14 mouse cellular contexts compared by ENCODE assay signal in the genomic region with DNA sequence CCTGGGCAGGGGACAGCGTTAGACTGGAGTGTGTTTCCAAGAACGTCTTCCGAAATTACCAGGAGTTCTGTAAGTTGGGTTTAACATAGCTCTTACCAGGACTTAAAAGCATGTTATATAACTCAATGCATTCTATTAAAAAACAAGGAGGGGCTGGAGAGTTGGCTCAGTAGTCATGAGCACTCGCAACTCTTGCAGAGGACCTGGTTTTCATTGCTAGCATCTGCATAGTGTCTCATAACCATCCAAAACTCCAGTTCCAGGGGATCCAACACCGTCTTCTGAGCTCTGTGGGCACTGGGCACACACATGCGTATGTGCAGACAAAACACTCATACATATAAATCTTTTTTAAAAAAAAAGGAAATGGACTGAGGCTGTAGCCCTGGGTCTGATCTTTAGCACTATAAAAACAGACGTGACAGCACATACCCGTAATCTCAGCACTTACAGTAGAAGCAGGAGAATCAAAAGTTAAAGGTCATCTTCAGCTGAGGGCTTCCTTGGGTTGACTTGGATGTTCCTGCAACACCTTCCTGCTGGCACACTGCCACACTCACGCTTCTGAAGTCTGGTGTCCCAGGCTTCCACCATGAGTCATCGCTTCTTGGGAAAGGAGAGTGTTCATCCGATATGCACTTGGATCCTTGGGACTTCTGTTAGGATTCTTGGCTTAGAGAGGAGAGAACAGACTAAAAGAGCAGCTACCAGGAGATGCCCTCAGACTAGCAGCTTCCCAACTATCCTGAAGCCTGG. TPM values are rescaled to one million over a fixed set of nuclear protein-coding genes. Genes with fewer than 3 reads are reported as not detected.
A peak's percentile ranks its signal among the peaks of the same experiment; 100 is the strongest.
DNase-seq lines count a peak whose midpoint lies in the region; ATAC-seq and TF ChIP-seq lines count a peak whose summit lies in the region.
"Had no signal": no experiment of that assay in that cellular context is flagged by ENCODE, and none has a peak within 500 bp of the region (broad histone marks: within the 10 kb centered on the region; RNA-seq: fewer than 3 reads in every experiment).

No protein-coding gene starts in this region.

- no peaks in the 10 kb centered on the region for H3K4me1 ChIP-seq in embryonic facial prominence, embryonic 14.5 days (ENCODE audit: control insufficient read depth, insufficient read depth, low read length)
- peaks cover 8% of the 10 kb centered on the region for H3K4me1 ChIP-seq in embryonic facial prominence, embryonic 10.5 days
- H3K4me1 ChIP-seq in lung, embryonic 14.5 days (ENCODE audit: insufficient read depth) = no peaks in the 10 kb centered on the region
- H3K4me1 ChIP-seq in intestine, postnatal 0 days (replicated peaks; ENCODE audit: control insufficient read depth, insufficient read depth, low read length) = peaks cover under 1% of the 10 kb centered on the region; the same call in 1 of the 2 replicates
- H3K4me1 ChIP-seq: neural tube, embryonic 15.5 days had no signal

- no peaks in the 10 kb centered on the region for H3K27me3 ChIP-seq in embryonic facial prominence, embryonic 14.5 days (replicated peaks; ENCODE audit: control insufficient read depth, insufficient read depth, low read length)
- no peaks in the 10 kb centered on the region for H3K27me3 ChIP-seq in embryonic facial prominence, embryonic 10.5 days (replicated peaks; ENCODE audit: low read depth, poor library complexity, severe bottlenecking)
- H3K27me3 ChIP-seq in lung, embryonic 14.5 days (ENCODE audit: insufficient read depth, low read length) = no peaks in the 10 kb centered on the region
- no peaks in the 10 kb centered on the region for H3K27me3 ChIP-seq in intestine, postnatal 0 days (replicated peaks; ENCODE audit: control insufficient read depth, insufficient read depth, low read length)
- H3K27me3 ChIP-seq: neural tube, embryonic 15.5 days had no signal

- ATAC-seq in embryonic facial prominence, embryonic 14.5 days (ENCODE audit: low read depth) = no peak
- no peak for ATAC-seq in lung, embryonic 14.5 days (ENCODE audit: insufficient read depth)
- ATAC-seq in intestine, postnatal 0 days = peak; percentile 88
- ATAC-seq: hindbrain, postnatal 0 days had no signal

- no peak overlapping the region for H3K9ac ChIP-seq in embryonic facial prominence, embryonic 14.5 days (ENCODE audit: low read depth, low read length)
- no peak overlapping the region for H3K9ac ChIP-seq in lung, embryonic 14.5 days
- H3K9ac ChIP-seq in intestine, postnatal 0 days (ENCODE audit: low read depth, low read length) = no peak overlapping the region
- H3K9ac ChIP-seq: liver, embryonic 14.5 days; neural tube, embryonic 15.5 days had no signal

- H3K4me2 ChIP-seq in embryonic facial prominence, embryonic 14.5 days (ENCODE audit: low read depth, low read length) = no peak overlapping the region
- H3K4me2 ChIP-seq in lung, embryonic 14.5 days = no peak overlapping the region
- H3K4me2 ChIP-seq in intestine, postnatal 0 days (replicated peaks; ENCODE audit: low read depth) = no peak overlapping the region
- H3K4me2 ChIP-seq: neural tube, embryonic 15.5 days had no signal

- WGBS in embryonic facial prominence, embryonic 14.5 days = 85% methylated on average over 11 of the region's 11 CpGs
- 89% methylated on average over 11 of the region's 11 CpGs for WGBS in embryonic facial prominence, embryonic 10.5 days
- WGBS in lung, embryonic 14.5 days = 73% methylated on average over 11 of the region's 11 CpGs
- 59% methylated on average over 11 of the region's 11 CpGs for WGBS in intestine, postnatal 0 days

- no peaks in the 10 kb centered on the region for H3K36me3 ChIP-seq in embryonic facial prominence, embryonic 14.5 days (ENCODE audit: control insufficient read depth, insufficient read depth, low read length)
- no peaks in the 10 kb centered on the region for H3K36me3 ChIP-seq in embryonic facial prominence, embryonic 10.5 days (replicated peaks)
- no peaks in the 10 kb centered on the region for H3K36me3 ChIP-seq in lung, embryonic 14.5 days (ENCODE audit: insufficient read depth)
- no peaks in the 10 kb centered on the region for H3K36me3 ChIP-seq in intestine, postnatal 0 days (ENCODE audit: control insufficient read depth, insufficient read depth)
- H3K36me3 ChIP-seq: neural tube, embryonic 15.5 days had no signal

- no peak overlapping the region for H3K4me3 ChIP-seq in embryonic facial prominence, embryonic 14.5 days (ENCODE audit: low read depth, low read length)
- no peak overlapping the region for H3K4me3 ChIP-seq in embryonic facial prominence, embryonic 10.5 days
- H3K4me3 ChIP-seq in lung, embryonic 14.5 days (ENCODE audit: low read depth, low read length) = no peak overlapping the region
- H3K4me3 ChIP-seq in intestine, postnatal 0 days (ENCODE audit: low read depth, low read length) = no peak overlapping the region
- H3K4me3 ChIP-seq: erythroblast, embryonic 14.5 days; neural tube, embryonic 15.5 days had no signal

- peak; percentile 17 for DNase-seq in embryonic facial prominence, embryonic 14.5 days (ENCODE audit: low spot score)
- DNase-seq in embryonic facial prominence, embryonic 10.5 days (ENCODE audit: low spot score) = no peak
- DNase-seq in lung, embryonic 14.5 days = peak; percentile 28
- no peak for DNase-seq in lung, postnatal 4 days
- peak; percentile 72 for DNase-seq in right cerebral cortex, postnatal 14 days
- no peak for DNase-seq in retina, postnatal 1 day
- no peak for DNase-seq in gastrocnemius, postnatal 4 days (ENCODE audit: low spot score in 2 of 2)
- DNase-seq: layer of hippocampus, postnatal 36 days had no signal

- no peak for TF ChIP-seq CTCF in lung, embryonic 14.5 days (IDR thresholded peaks at IDR 0.05; ENCODE audit: low read depth)
- no peak for TF ChIP-seq CTCF in intestine, postnatal 0 days (IDR thresholded peaks at IDR 0.05; ENCODE audit: low read depth)

- no peak overlapping the region for H3K27ac ChIP-seq in embryonic facial prominence, embryonic 14.5 days (replicated peaks; ENCODE audit: low read depth, low read length)
- H3K27ac ChIP-seq in embryonic facial prominence, embryonic 10.5 days (replicated peaks) = no peak overlapping the region
- no peak overlapping the region for H3K27ac ChIP-seq in lung, embryonic 14.5 days (ENCODE audit: low read depth)
- H3K27ac ChIP-seq in intestine, postnatal 0 days (ENCODE audit: low read depth, low read length) = peak overlapping the region; percentile 62
- H3K27ac ChIP-seq: hindbrain, postnatal 0 days; liver, embryonic 14.5 days; neural tube, embryonic 15.5 days had no signal

- H3K9me3 ChIP-seq in embryonic facial prominence, embryonic 14.5 days (ENCODE audit: control insufficient read depth, low read length) = no peaks in the 10 kb centered on the region
- no peaks in the 10 kb centered on the region for H3K9me3 ChIP-seq in embryonic facial prominence, embryonic 10.5 days
- H3K9me3 ChIP-seq in lung, embryonic 14.5 days (ENCODE audit: low read depth, low read length) = no peaks in the 10 kb centered on the region
- no peaks in the 10 kb centered on the region for H3K9me3 ChIP-seq in intestine, postnatal 0 days (ENCODE audit: control insufficient read depth)
- H3K9me3 ChIP-seq: neural tube, embryonic 15.5 days had no signal

RNA-seq across cellular contexts. Expression of a gene that starts 20.7 kb away (rescaled TPM):
- polyA plus RNA-seq in embryonic facial prominence, embryonic 14.5 days (2014; fragmentation: Nextera tagmentation; extraction: Ambion mirVana) = 4.9 and 5.7 TPM in 2 replicates
- 4.9 and 6.2 TPM in 2 replicates for polyA plus RNA-seq in embryonic facial prominence, embryonic 10.5 days (2016; fragmentation: Nextera tagmentation; extraction: Ambion mirVana)
- polyA plus RNA-seq in lung, embryonic 14.5 days (2014; fragmentation: Nextera tagmentation; extraction: Ambion mirVana) = 7.2 and 7.5 TPM in 2 replicates
- polyA plus RNA-seq in intestine, postnatal 0 days (2015; fragmentation: Nextera tagmentation; extraction: Ambion mirVana) = 3.2 and 3.4 TPM in 2 replicates
- total RNA-seq in gastrocnemius, postnatal 4 days (2021) = under 1 TPM; 0.54 to 0.65 TPM
- total RNA-seq: gastrocnemius, adult 8-10 months had no signal

Comparison
In these comparisons a context has a peak if more than half of its experiments do, and no peak if none do; other contexts are left out.
1. DNase-seq: peak in embryonic facial prominence, embryonic 14.5 days (single experiment), lung, embryonic 14.5 days (single experiment) and right cerebral cortex, postnatal 14 days (single experiment); none in embryonic facial prominence, embryonic 10.5 days (single experiment), lung, postnatal 4 days (0 of 2), retina, postnatal 1 day (single experiment) and gastrocnemius, postnatal 4 days (0 of 2).